Mouse (Mus musculus): Measurements from ENCODE around the gene Rpl23a. TPM values are rescaled to one million over a fixed set of nuclear protein-coding genes. Genes with fewer than 3 reads are reported as not detected.
"Not testable (repeated sequence)": the region's sequence is repeated elsewhere in the genome, so short reads cannot be mapped to it uniquely, and the experiment has no call there.

Rpl23a gene
- total RNA-seq, 4 experiments from 2014 or later: 1,361 to 1,741 (median 1,547) TPM

DNA sequence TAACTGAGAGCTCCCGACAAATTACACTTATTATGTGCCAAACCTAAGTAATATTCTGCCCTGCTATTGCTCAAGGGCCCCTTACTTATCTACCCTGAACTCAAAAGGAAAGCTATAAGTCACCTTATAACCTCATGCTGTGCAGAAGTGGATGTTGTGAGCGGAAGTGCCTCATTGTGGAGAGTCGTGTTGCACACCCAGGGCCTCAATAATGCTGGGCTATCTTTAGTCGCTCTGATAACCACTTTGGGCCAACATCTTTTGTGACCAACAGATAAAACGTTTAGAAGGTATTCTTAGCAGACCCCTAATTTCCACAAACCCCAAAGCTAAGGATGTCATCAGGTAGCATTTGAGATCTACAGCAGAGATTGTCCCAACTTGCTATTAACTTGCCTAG, 42.7 kb downstream of the Rpl23a start:
- no peak for DNase-seq

DNA sequence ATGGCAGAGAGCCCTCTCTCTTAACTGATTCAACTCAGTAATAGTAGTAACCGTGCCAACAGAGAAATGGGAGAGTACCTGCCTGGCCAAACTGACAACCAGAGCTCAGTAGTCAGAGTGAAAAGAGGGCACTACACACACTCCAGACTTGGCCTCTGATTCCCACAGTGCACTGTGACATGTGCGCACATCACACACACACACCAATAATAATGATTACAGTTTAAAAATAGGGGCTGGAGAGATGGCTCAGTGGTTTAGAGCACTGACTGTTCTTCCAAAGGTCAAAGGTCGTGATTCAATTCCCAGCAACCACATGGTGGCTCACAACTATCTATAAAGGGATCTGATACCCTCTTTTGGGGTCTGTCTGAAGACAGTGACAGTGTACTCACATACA, 45.4 kb downstream of the Rpl23a start:
- DNase-seq: no peak

DNA sequence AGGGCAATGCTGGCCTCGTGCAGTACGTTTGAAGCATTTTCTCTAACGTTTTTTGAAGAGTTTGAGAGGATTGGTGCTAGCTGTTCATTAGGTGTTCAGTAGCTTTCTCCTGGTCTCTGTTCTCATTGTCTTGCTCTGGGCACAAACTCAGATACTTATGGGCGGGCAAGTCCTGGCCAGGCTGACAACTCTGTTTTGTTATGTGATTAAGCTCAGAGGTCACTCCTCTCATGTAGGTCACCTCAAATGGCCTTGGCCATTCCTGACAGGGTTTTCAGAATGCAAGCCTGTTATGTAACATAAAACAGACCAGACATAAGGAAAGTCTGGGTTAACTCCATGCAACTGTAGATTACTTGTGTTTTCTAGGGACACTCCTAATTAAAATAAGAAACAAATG, 45.8 kb downstream of the Rpl23a start:
- peak; percentile 47 for DNase-seq

DNA sequence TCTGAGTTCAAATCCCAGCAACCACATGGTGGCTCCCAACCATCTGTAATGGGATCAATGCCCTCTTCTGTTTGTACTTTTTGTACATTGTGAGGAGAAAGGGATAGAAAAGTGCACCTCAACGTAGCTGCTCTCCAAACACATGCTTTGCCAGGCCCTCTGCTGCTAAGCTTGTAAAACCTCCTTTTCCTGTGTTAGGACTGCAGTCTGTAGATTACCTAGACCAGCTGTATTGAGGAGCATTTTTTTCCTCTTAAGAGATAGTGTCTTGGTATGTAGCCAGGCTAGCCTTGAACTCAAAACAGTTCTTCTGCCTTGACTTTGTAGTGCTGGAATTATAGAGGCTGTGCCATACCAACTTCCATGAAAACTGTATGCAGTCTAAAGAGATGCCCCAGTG, 47.3 kb downstream of the Rpl23a start:
- DNase-seq: no peak

DNA sequence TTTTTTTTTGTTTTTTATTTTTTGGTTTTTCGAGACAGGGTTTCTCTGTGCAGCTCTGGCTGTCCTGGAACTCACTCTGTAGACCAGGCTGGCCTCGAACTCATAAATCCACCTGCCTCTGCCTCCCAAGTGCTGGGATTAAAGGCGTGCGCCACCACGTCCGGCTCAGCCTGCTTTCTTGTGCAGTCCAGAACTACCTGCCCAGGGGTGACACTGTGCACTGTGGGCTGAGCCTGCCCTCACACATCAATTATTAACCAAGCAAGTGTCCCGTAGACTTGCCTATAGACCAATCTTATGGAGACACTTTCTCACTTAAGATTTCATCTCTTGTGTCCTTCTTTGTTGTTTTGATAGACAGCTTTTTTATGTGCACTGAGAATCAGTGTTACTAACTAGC, 48.1 kb downstream of the Rpl23a start:
- not testable (repeated sequence) for DNase-seq

DNA sequence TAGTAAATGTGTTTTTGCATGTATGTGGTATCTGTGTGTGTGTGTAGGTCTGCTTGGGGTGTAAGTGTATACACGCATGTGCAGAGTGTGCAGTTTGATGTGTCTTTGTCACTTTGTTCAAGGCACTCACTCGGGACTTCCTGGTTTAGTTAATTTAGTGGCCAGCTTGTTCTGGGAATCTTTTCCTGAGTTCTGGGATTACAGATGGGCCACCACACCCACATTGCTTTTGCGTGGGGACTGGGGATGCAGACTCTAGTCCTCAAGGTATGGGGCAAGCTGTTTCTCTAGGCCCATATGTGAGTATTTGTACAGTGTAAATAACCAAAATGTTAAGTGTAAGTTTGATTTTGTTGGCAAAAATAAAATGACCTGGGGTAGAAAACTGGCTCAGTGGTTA, 49.0 kb downstream of the Rpl23a start:
- no peak for DNase-seq

DNA sequence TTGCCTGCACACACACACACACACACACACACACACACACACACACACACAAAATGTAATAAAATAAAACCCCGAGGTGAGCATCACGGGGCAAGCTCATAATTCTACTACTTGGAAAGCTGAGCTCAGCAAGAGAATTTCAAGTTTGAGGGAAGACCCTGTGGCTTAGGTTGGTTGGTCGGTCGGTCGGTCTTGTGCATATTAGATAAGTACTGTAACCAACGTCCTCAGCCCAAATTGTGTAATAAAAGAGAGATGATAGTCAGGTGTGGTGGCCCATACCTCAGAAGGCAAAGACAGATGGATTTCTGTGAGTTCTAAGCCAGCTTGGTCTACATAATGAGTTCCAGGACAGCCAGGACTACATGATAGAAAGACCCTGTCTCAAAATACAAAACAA, 49.5 kb downstream of the Rpl23a start:
- DNase-seq: no peak

Small RNA genes within 50 kb of the gene (microRNA-seq; reads per million reads assigned to microRNA genes)
- gene Mir7653: 0.34 to 0.35 reads per million in 2 experiments

Other genes with a start within 250 kb of the Rpl23a start
- gene Phf12, start 200.8 kb downstream of the Rpl23a start, total RNA-seq (2022): 10 to 100 TPM; 50.6 to 78.2 (median 63.1) TPM
- 10 to 100 TPM; 11.0 to 23.6 (median 14.4) TPM for gene Dhrs13, start 151.3 kb downstream of the Rpl23a start, total RNA-seq (2022)
- gene Flot2, start 145.7 kb downstream of the Rpl23a start, total RNA-seq (2022): 100 to 1,000 TPM in 2 of 4 experiments, 10 to 100 TPM in 2; 86.1 to 115 (median 101) TPM
- gene Eral1, start 103.2 kb downstream of the Rpl23a start, total RNA-seq (2022): 10 to 100 TPM; 32.2 to 39.5 (median 37.2) TPM
- 10 to 100 TPM; 19.6 to 29.0 (median 22.4) TPM for gene Fam222b, start 88.9 kb downstream of the Rpl23a start, total RNA-seq (2022)
- 10 to 100 TPM; 18.0 to 31.3 (median 22.8) TPM for gene Traf4, start 18.0 kb downstream of the Rpl23a start, total RNA-seq (2022)
- gene Nek8, start 6.9 kb downstream of the Rpl23a start, total RNA-seq (2022): 10 to 100 TPM; 10.7 to 29.6 (median 21.6) TPM
- gene Tlcd1, start 6.9 kb downstream of the Rpl23a start, total RNA-seq (2022): 10 to 100 TPM; 54.5 to 65.1 (median 61.2) TPM
- 100 to 1,000 TPM in 2 of 4 experiments, 10 to 100 TPM in 2; 72.8 to 116 (median 98.4) TPM for gene Rab34, start 4.8 kb upstream of the Rpl23a start, total RNA-seq (2022)
- gene Proca1, start 9.8 kb upstream of the Rpl23a start, total RNA-seq (2022): 10 to 100 TPM; 10.1 to 12.9 (median 11.9) TPM
- 100 to 1,000 TPM; 118 to 156 (median 125) TPM for gene Sdf2, start 62.2 kb upstream of the Rpl23a start, total RNA-seq (2022)
- 10 to 100 TPM; 71.8 to 93.4 (median 79.5) TPM for gene Supt6, start 62.4 kb upstream of the Rpl23a start, total RNA-seq (2022)
- gene 2610507B11Rik, start 78.2 kb upstream of the Rpl23a start, total RNA-seq (2022): 100 to 1,000 TPM; 178 to 198 (median 188) TPM
- 1 to 10 TPM in 3 of 4 experiments, under 1 TPM in 1; 0.26 to 1.8 (median 1.5) TPM for gene BC030499, start 107.3 kb upstream of the Rpl23a start, total RNA-seq (2022)
- gene Spag5, start 117.9 kb upstream of the Rpl23a start, total RNA-seq (2022): 1 to 10 TPM; 5.1 to 8.3 (median 6.9) TPM
- gene Aldoc, start 139.4 kb upstream of the Rpl23a start, total RNA-seq (2022): 10 to 100 TPM; 23.4 to 54.0 (median 37.5) TPM
- 10 to 100 TPM; 83.3 to 84.7 (median 83.9) TPM for gene Pigs, start 144.8 kb upstream of the Rpl23a start, total RNA-seq (2022)
- gene Unc119, start 159.9 kb upstream of the Rpl23a start, total RNA-seq (2022): 10 to 100 TPM; 45.1 to 60.9 (median 53.0) TPM
- gene Foxn1, start 203.0 kb upstream of the Rpl23a start, total RNA-seq (2022): under 1 TPM; 0.20 to 0.77 (median 0.31) TPM
- gene Slc13a2, start 238.6 kb upstream of the Rpl23a start, total RNA-seq (2022): not detected